Mouse (Mus musculus): ENCODE results near the gene Cfap65. TPM values are rescaled to one million over a fixed set of nuclear protein-coding genes. Genes with fewer than 3 reads are reported as not detected.

Cfap65 gene
- total RNA-seq (2021) = not detected
- long read RNA-seq, experiment 1 = 0 reads
- long read RNA-seq, experiment 2 = 0 reads

GRCm38 (mm10) chr1:74935402-74935801, at the start of gene Cfap65:
Gene Cfap65 (minus strand): TSS chr1:74935599.
- DNase-seq = no peak

DNA sequence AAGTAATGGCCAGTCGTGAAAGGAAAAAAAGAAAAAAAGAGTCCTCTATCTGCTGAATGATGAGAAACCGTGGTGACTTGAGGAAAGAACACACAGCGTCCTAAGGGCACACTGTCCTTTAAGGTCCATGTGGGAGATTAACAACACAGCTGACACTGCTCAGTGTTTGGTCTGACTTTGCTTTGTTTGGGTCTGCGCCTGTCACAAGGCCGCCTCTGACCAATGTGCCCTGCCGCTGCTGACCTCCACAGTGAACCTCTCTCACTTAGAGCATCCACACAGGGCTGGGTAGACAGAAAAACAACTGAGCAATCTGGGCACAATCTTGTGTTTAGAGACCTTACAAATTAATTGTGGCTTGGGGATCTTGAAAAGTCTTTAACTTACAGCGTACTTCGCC, 41.6 kb upstream of the Cfap65 start:
- DNase-seq = no peak

GRCm38 (mm10) chr1:74975936-74976335, 40.5 kb upstream of the Cfap65 start:
- no peak for DNase-seq

DNA sequence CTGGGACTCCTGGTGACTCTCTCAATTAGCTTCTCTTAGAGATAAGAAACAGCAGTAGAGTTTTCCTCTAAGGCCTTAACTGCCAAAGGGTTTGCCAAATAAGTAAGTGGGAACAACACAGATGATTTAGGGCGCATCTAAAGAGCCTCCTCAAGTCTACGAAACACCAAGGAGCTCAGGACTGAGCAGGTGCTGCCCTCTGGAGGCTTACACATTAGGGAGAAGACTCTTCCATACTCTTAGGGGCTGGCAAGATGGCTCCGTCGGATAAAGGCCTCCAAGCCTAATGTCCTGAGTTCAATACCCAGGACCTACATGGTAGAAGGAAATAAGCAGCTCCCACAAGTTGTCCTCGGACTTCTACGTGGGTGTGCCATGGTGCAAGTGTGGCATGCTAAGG, 38.2 kb upstream of the Cfap65 start:
- DNase-seq = no peak

- DNase-seq = no peak
Observed at GRCm38 (mm10) chr1:74971353-74972050, 36.1 kb upstream of the Cfap65 start.

DNA sequence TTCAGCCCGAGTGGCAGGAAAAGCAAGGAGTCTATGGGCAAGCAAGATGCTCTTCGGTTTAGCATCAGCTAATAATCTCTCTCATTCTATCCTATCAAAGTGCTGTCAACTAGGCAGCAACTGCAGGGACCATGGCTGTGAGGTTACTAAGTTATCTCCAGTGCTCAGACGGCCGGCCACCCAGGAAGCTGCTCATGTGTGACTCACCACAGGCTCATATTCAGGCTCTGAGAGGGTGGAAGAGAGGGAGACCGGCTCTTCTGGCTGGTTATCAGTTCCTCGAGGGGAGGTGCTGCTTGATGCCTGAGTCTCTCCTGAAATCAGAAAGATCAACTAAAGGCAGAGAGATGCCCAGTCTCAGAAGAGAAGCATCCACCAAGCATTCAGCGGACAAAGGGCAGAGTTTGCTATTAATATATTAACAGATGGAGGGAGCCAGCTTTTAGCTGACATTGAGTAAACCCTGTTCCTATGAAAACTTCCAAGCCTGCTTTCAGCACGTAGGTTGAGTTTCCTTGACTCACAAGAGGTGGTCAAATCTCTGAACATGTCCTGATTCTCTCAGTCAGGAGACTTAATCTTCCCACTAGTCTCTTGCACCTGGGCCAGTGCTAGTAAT, 32.7 kb upstream of the Cfap65 start:
- DNase-seq = no peak

GRCm38 (mm10) chr1:74964494-74965215, 29.3 kb upstream of the Cfap65 start:
- peak; percentile 45 for DNase-seq

GRCm38 (mm10) chr1:74962853-74963227, 27.4 kb upstream of the Cfap65 start:
- DNase-seq = no peak

DNA sequence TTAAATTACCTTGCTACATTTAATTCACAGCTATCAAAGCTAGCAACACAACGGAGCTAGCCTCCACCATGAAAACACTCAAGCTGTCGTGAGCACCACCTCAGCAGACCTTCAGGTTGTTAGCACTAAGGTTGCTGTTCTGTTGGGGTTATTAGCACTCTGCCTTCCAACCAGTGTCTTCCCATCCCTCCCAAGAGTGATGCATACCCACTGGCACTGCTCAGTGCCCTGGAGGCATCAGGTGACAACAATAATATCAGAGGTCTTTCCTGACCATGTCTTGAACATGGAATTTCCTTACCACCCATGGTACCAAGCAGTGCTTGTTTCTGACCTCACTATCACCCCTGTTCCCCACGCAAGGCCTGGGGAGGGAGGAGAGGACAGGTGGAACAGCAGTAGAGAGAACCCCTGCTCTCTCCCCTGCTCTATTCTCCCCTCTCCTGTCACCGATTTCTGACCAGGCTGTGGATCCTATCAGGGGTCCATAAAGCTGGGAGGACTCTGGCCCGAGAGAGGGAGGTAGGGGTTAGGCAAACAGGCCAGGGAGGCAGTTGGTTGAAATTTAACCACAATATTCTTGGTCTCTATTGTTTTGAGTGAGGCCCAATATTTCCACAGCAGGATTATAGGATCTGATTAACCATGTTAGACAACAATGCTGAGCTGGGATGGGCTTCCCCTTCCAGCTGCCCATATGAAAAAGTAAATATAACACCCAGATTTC, 26.9 kb upstream of the Cfap65 start:
- DNase-seq = no peak

DNA sequence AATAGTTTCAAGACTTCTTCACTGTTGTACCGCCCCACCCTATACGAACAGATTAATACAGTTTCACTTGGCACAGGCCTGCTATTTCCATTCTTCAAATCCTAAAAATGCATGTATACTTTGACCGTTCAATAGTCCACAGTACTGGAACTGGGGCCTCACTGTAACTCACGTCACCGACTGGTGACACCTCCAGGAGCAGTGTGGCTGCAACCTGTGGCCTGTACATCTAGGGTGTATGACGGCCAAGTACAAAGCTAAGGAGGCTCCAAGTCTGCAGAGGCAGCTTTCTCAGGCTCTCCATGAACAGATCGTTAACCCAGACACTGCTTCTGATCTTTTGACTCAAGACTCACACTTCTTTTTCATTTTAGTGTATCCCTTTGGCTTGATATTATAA, 26.3 kb upstream of the Cfap65 start:
- DNase-seq = no peak

GRCm38 (mm10) chr1:74960059-74960458, 24.7 kb upstream of the Cfap65 start:
- DNase-seq = no peak

GRCm38 (mm10) chr1:74951556-74952210, 16.3 kb upstream of the Cfap65 start, which contains the start of gene Ihh:
Gene Ihh (minus strand): TSS chr1:74951672.
- DNase-seq = no peak

DNA sequence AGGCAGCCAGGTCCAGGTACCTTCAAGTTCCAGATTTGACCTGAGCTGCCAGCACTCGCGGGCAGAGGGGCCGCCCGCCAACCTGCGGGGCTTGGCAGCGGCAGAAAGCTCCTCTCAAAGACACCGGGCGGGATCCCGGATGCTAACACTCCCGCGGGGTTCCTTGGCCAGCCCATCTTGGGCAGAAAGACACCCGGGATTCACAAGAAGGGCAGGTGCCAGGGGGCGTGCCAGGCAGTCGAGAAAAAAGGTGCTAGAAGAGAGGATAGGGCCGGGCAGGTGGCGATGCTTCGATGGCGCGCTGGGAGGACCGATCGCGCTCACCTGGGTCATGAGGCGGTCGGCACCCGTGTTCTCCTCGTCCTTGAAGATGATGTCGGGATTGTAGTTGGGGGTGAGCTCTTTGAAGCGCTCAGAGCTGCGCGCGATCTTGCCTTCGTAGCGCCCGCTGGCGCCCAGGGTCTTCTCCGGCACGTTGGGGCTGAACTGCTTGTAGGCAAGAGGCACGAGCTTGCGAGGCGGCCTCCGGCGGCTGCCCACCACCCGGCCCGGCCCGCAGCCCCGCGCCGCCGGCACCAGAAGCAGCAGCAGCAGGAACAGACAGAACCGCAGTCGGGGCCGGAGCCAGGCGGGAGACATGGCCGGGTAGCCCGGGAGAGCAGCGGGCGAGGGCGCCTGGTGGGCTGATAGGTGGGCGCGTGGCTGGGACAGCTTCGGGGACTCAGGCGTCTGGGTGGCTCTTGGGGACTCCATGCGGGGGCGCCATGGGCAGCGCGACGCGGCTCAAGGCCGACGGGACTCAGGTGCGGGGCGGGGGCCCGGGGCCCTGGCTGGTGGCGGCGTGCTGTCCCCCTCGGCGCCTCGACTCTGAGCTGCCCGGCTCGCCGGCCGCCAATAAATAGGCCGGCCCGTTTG, 15.4 kb upstream of the Cfap65 start:
- no peak for DNase-seq

DNA sequence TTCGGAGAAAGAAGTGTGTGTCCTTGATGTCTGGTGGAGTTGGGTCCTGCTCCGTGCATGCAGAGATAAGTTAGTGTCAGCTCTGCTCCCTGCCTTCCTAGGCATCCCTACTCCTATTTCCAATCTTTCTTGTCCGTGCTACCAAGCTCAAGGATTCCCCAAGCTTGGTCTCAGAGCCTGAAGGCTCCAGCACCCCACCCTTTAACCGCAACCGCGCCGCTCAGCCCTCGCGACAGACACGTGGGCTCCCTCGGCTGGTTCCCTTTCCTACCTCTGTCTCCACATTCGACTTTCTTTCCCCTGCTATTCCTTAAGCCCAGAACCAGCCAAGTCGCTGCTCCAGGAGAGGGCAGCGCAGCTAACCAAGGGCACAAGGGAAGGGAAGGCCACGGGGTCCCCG, 14.7 kb upstream of the Cfap65 start:
- no peak for DNase-seq

DNA sequence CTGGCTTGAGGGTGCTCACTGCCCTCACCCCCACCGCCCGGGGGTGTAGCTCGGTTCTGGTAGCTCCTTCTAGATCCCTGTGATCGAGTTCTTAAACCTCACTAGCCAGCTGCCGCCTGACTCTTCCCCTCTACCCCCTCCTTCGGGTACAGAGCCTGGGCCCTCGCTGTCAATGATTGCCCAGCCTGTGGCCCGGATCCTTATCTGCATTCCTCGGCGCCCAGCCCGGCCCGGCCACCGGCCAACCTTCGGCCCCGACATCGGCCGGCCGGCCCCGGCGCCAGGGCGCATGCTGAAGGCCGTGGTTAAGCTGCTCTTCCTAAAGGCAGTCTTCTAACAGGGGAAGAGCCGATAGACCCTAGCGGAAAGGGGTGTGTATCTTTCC, 14.3 kb upstream of the Cfap65 start:
- no peak for DNase-seq

- DNase-seq = peak; percentile 35
Observed at GRCm38 (mm10) chr1:74948784-74949665, 13.6 kb upstream of the Cfap65 start.

- no peak for DNase-seq
Observed at GRCm38 (mm10) chr1:74947986-74948670, 12.7 kb upstream of the Cfap65 start.

DNA sequence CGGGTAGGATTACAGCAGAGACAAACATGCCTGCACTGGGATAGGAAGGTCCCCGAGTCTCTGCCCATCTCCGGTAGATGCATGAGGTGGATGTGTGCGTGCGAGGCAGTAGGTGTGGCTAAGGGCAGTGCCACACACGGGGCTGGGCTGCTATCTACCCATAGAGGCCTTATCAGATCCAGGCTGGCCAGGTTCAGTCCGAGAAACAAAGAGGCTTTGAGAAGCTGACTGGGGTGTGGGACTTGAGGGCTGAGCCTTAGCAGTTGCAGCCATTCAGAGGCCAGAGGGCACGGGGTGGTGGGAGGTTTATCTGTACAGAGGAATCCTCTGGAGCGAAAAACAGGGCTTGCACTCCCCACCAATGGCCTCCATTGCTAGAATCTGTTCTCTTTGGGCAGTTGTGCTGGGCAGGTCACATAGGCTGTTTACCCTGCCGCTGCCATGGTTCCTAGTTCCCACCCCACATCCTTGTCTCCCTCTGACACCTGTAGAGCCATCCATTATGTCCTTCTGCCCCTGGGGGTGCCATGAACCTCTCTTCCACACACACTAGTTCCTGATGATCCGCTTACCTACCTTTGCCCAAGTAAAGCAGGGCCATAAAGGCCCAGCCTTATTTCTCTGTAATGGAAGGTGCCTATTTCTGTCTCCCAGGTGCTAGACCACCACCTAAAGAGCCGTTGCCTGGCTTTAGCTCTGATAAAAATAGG, 6.4 kb upstream of the Cfap65 start:
- DNase-seq = no peak

- DNase-seq = no peak
Observed at GRCm38 (mm10) chr1:74939762-74940161, 4.4 kb upstream of the Cfap65 start.
